Mouse (Mus musculus) forebrain, postnatal 0 days (tissue): ENCODE measurements around the gene Gm8660. TPM values are rescaled to one million over a fixed set of nuclear protein-coding genes. Genes with fewer than 3 reads are reported as not detected.
"Not testable (repeated sequence)": the region's sequence is repeated elsewhere in the genome, so short reads cannot be mapped to it uniquely, and the experiment has no call there.

Source experiments
- ATAC-seq: fragments of 200-750 bp; cut with Nextera tagmentation; 2 replicates; pipeline ENCODE4 v1.8.0; 2017; ENCODE audit warnings: mild to moderate bottlenecking, moderate library complexity
- DNase-seq: peaks from one replicate; pipeline ENCODE4 v3.0.0-alpha.2; 2015
- H3K27ac ChIP-seq: fragments of 300-500 bp; sonication (generic); 2 replicates; pipeline ENCODE4 v1.5.1; 2014; ENCODE audit warnings: low read depth, mild to moderate bottlenecking, antibody characterized with exemption, low read length, moderate library complexity, mixed read lengths
- H3K27me3 ChIP-seq: fragments of 300-500 bp; sonication (generic); 2 replicates; pipeline ENCODE4 v1.6.1; 2014; ENCODE audit warnings: mild to moderate bottlenecking, low read length, mixed read lengths; ENCODE audit not compliant: insufficient read depth
- H3K36me3 ChIP-seq: fragments of 300-500 bp; sonication (generic); 2 replicates; pipeline ENCODE4 v1.6.1; 2014; ENCODE audit warnings: mild to moderate bottlenecking, moderate library complexity; ENCODE audit not compliant: insufficient read depth
- H3K4me1 ChIP-seq: fragments of 300-500 bp; sonication (generic); 2 replicates; pipeline ENCODE4 v1.6.1; 2014; ENCODE audit warnings: antibody characterized with exemption; ENCODE audit not compliant: insufficient read depth
- H3K4me2 ChIP-seq: fragments of 300-500 bp; sonication (generic); 2 replicates; pipeline ENCODE4 v1.6.1; 2014; ENCODE audit warnings: low read depth, mild to moderate bottlenecking, moderate library complexity
- H3K4me3 ChIP-seq: fragments of 300-500 bp; sonication (generic); 2 replicates; pipeline ENCODE4 v1.5.1; 2014; ENCODE audit warnings: low read depth, low read length, mixed read lengths
- H3K9ac ChIP-seq: fragments of 300-500 bp; sonication (generic); 2 replicates; pipeline ENCODE4 v1.6.1; 2014; ENCODE audit warnings: mild to moderate bottlenecking
- H3K9me3 ChIP-seq: fragments of 300-500 bp; sonication (generic); 2 replicates; pipeline ENCODE4 v1.6.1; 2016; ENCODE audit warnings: low read length
- WGBS: fragments of 180-500 bp; shearing (Covaris S2); extraction: QIAGEN DNeasy Blood & Tissue Kit; methylation state at CpG from one replicate; pipeline ENCODE4 v1.1.7; 2014; 5-methylcytosine and 5-hydroxymethylcytosine counted together
- polyA plus RNA-seq: library from polyadenylated mRNA; unstranded; fragments of >200 nt; fragmentation: Nextera tagmentation; extraction: Ambion mirVana; gene quantifications from 2 replicates; pipeline ENCODE4 v1.2.1, GENCODE M21; 2015
- total RNA-seq: library from RNA; depleted of rRNA; stranded (reverse); fragments of >200 nt; gene quantifications from 2 replicates; pipeline ENCODE4 v1.2.3, GENCODE M21; 2014; rRNA removed

Gene Gm8660
- not detected in 2 replicates for total RNA-seq
- polyA plus RNA-seq, result not detected in 2 replicates

DNA sequence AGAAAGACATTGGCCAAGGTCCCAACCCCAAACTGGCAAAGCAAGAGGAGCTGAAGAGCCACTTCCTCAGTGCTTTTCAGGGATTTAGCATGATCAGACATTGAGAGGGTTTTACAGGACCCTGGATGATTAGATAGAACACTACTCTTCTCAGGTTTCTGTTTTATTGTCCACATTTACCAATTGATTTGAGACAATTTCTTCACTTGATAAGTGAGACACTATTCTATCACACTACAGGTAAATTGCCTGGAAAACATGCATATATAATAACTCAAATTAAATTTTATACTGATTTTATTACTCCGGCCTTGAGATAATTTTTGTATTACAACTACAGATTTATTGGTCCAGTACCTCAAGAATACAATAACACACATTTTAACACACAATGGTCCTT is at the start of gene Gm8660:
TSS of gene Gm8660 (minus strand) at position 101 of the 400 bp plus-strand sequence.
- ATAC-seq, H3K27me3 ChIP-seq, H3K4me1 ChIP-seq, H3K4me3 ChIP-seq, H3K27ac ChIP-seq, H3K9ac ChIP-seq, H3K9me3 ChIP-seq, H3K4me2 ChIP-seq, H3K36me3 ChIP-seq, DNase-seq: not testable (repeated sequence)
- no CpG with 5 or more reads among the region's 1 CpGs for WGBS

DNA sequence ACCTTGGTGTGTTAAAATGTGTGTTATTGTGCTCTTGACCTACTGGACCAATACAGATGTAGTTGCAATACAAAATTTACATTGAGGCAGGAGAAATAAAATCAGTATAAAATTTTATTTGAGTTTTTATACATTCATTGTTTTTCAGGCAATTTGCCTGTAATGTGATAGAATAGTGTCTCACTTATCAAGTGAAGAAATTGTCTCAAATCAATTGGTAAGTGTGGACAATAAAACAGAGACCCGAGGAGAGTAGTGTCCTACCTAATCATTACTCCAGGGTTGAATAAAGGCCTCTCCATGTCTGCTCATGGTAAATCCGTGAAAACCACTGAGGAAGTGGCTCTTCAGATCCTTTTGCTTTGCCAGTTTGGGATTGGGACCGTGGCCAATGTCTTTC is 42.4 kb upstream of the Gm8660 start, which contains the start of gene Vmn1r148:
TSS of gene Vmn1r148 (plus strand) at position 301 of the 400 bp plus-strand sequence.
- not testable (repeated sequence) for ATAC-seq
- WGBS, result no CpG with 5 or more reads among the region's 3 CpGs

DNA sequence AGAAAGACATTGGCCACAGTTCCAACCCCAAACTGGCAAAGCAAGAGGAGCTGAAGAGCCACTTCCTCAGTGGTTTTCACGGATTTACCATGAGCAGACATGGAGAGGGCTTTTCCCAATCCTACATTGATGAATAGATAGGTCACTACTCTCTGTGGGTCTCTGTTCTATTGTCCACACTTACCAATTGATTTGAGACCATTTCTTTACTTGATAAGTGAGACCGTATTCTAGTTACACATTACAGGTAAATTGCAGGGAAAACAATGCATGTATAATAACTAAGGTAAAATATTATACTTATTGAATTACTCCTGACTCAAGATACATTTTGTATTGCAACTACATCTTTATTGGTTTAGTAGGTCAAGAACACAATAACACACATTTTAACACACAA is 41.2 kb downstream of the Gm8660 start, which contains the start of gene Gm4187:
TSS of gene Gm4187 (minus strand) at position 101 of the 400 bp plus-strand sequence.
- H3K9ac ChIP-seq, DNase-seq, H3K36me3 ChIP-seq, H3K4me3 ChIP-seq, H3K9me3 ChIP-seq, H3K27me3 ChIP-seq, H3K27ac ChIP-seq, H3K4me1 ChIP-seq, H3K4me2 ChIP-seq, ATAC-seq: not testable (repeated sequence)
- no CpG with 5 or more reads among the region's 2 CpGs for WGBS

More for the DNA sequence above, 42.4 kb upstream of the Gm8660 start, which contains the start of gene Vmn1r148:
- DNase-seq, H3K4me1 ChIP-seq, H3K27me3 ChIP-seq, H3K4me3 ChIP-seq, H3K9me3 ChIP-seq, H3K9ac ChIP-seq, H3K36me3 ChIP-seq, H3K4me2 ChIP-seq, H3K27ac ChIP-seq: not testable (repeated sequence)

Other genes with a start within 250 kb of the Gm8660 start
- not detected in 2 replicates for gene Gm10666, start 236.3 kb downstream of the Gm8660 start, total RNA-seq
- not detected in 2 replicates for gene Gm10666, start 236.3 kb downstream of the Gm8660 start, polyA plus RNA-seq
- not detected in 2 replicates for gene Vmn1r142, start 207.0 kb downstream of the Gm8660 start, total RNA-seq
- not detected in 2 replicates for gene Vmn1r142, start 207.0 kb downstream of the Gm8660 start, polyA plus RNA-seq
- gene Vmn1r143, start 181.7 kb downstream of the Gm8660 start, total RNA-seq, result not detected in 2 replicates
- not detected in 2 replicates for gene Vmn1r143, start 181.7 kb downstream of the Gm8660 start, polyA plus RNA-seq
- not detected in 2 replicates for gene Gm8653, start 169.8 kb downstream of the Gm8660 start, total RNA-seq
- gene Gm8653, start 169.8 kb downstream of the Gm8660 start, polyA plus RNA-seq, result not detected in 2 replicates
- gene Gm8453, start 141.6 kb downstream of the Gm8660 start, total RNA-seq, result not detected in 2 replicates
- gene Gm8453, start 141.6 kb downstream of the Gm8660 start, polyA plus RNA-seq, result not detected in 2 replicates
- gene Gm4187, start 41.3 kb downstream of the Gm8660 start, total RNA-seq, result not detected in 2 replicates
- not detected in 2 replicates for gene Gm4187, start 41.3 kb downstream of the Gm8660 start, polyA plus RNA-seq
- gene Vmn1r148, start 42.5 kb upstream of the Gm8660 start, total RNA-seq, result not detected in 2 replicates
- gene Vmn1r148, start 42.5 kb upstream of the Gm8660 start, polyA plus RNA-seq, result not detected in 2 replicates
- not detected in 2 replicates for gene Vmn1r149, start 67.2 kb upstream of the Gm8660 start, total RNA-seq
- not detected in 2 replicates for gene Vmn1r149, start 67.2 kb upstream of the Gm8660 start, polyA plus RNA-seq
- not detected in 2 replicates for gene Gm10665, start 93.0 kb upstream of the Gm8660 start, total RNA-seq
- not detected in 2 replicates for gene Gm10665, start 93.0 kb upstream of the Gm8660 start, polyA plus RNA-seq
- gene Vmn1r151, start 128.6 kb upstream of the Gm8660 start, total RNA-seq, result not detected in 2 replicates
- gene Vmn1r151, start 128.6 kb upstream of the Gm8660 start, polyA plus RNA-seq, result not detected in 2 replicates
- not detected in 2 replicates for gene Vmn1r152, start 151.9 kb upstream of the Gm8660 start, total RNA-seq
- not detected in 2 replicates for gene Vmn1r152, start 151.9 kb upstream of the Gm8660 start, polyA plus RNA-seq
- not detected in 2 replicates for gene Gm8677, start 163.8 kb upstream of the Gm8660 start, total RNA-seq
- gene Gm8677, start 163.8 kb upstream of the Gm8660 start, polyA plus RNA-seq, result not detected in 2 replicates
- not detected in 2 replicates for gene Gm4201, start 194.3 kb upstream of the Gm8660 start, total RNA-seq
- gene Gm4201, start 194.3 kb upstream of the Gm8660 start, polyA plus RNA-seq, result not detected in 2 replicates
- not detected in 2 replicates for gene Gm4565, start 217.1 kb upstream of the Gm8660 start, total RNA-seq
- not detected in 2 replicates for gene Gm4565, start 217.1 kb upstream of the Gm8660 start, polyA plus RNA-seq